Mouse (Mus musculus): ENCODE measurements at regions not wholly inside any gene's neighbourhood (a gene's known extent, or its start where the extent isn't known, plus 50 kb on each side); places are given as distances from the start of the nearest gene placed in this dataset.
A peak's percentile ranks its signal among the peaks of the same experiment; 100 is the strongest.

- no peak for DNase-seq (ENCODE audit: low spot score in 2 of 2)
These were observed 127.3 kb upstream of the Prox1 start for GRCm38 (mm10) chr1:190297666-190298327.

- DNase-seq (ENCODE audit: low spot score in 2 of 2) = no peak
These were observed 119.5 kb upstream of the Prox1 start for GRCm38 (mm10) chr1:190290061-190290460.

- no peak for DNase-seq (ENCODE audit: low spot score in 2 of 2)
These were observed 116.1 kb upstream of the Prox1 start for GRCm38 (mm10) chr1:190286481-190287145.

- DNase-seq (ENCODE audit: low spot score in 2 of 2) = no peak
These were observed 115.1 kb upstream of the Prox1 start for GRCm38 (mm10) chr1:190285636-190286035.

- DNase-seq (ENCODE audit: low spot score in 2 of 2) = no peak
These were observed 114.5 kb upstream of the Prox1 start for GRCm38 (mm10) chr1:190285049-190285448.

- DNase-seq (ENCODE audit: low spot score in 2 of 2) = no peak
These were observed 113.6 kb upstream of the Prox1 start for GRCm38 (mm10) chr1:190284138-190284537.

- no peak for DNase-seq (ENCODE audit: low spot score in 2 of 2)
These were observed 109.8 kb upstream of the Prox1 start for GRCm38 (mm10) chr1:190280081-190280858.

- no peak for DNase-seq (ENCODE audit: low spot score in 2 of 2)
These were observed 104.4 kb upstream of the Prox1 start for GRCm38 (mm10) chr1:190274911-190275310.

GRCm38 (mm10) chr1:190270784-190271385 is 100.4 kb upstream of the Prox1 start:
- no peak for DNase-seq (ENCODE audit: low spot score in 2 of 2)

- DNase-seq (ENCODE audit: low spot score in 2 of 2) = no peak
These were observed 98.7 kb upstream of the Prox1 start for GRCm38 (mm10) chr1:190269181-190269580.

- DNase-seq (ENCODE audit: low spot score in 2 of 2) = no peak
These were observed 94.7 kb upstream of the Prox1 start for GRCm38 (mm10) chr1:190265085-190265780.

- DNase-seq (ENCODE audit: low spot score in 2 of 2) = no peak
These were observed 94.0 kb upstream of the Prox1 start for GRCm38 (mm10) chr1:190264501-190264900.

- no peak for DNase-seq (ENCODE audit: low spot score in 2 of 2)
These were observed 93.1 kb upstream of the Prox1 start for GRCm38 (mm10) chr1:190263620-190264019.

GRCm38 (mm10) chr1:190259576-190259975 is 89.1 kb upstream of the Prox1 start:
- DNase-seq (ENCODE audit: low spot score in 2 of 2) = peak in 1 of 2 experiments; percentile 7

- peak; percentile 15 to 48 for DNase-seq (ENCODE audit: low spot score in 2 of 2)
These were observed 80.2 kb upstream of the Prox1 start for GRCm38 (mm10) chr1:190250574-190251246.

- no peak for DNase-seq (ENCODE audit: low spot score in 2 of 2)
These were observed 72.0 kb upstream of the Prox1 start for GRCm38 (mm10) chr1:190242526-190242925.

GRCm38 (mm10) chr1:190239796-190240195 is 69.3 kb upstream of the Prox1 start:
- no peak for DNase-seq (ENCODE audit: low spot score in 2 of 2)

- DNase-seq (ENCODE audit: low spot score in 2 of 2) = no peak
These were observed 60.4 kb upstream of the Prox1 start for GRCm38 (mm10) chr1:190230866-190231265.

- DNase-seq (ENCODE audit: low spot score in 2 of 2) = no peak
These were observed 49.9 kb upstream of the Prox1 start for GRCm38 (mm10) chr1:190220417-190220816.

Data from frontal cortex, postnatal 10 days (tissue).